Mouse (Mus musculus) lung, postnatal 25 days (tissue): ENCODE measurements around the gene Ppt2.
A peak's percentile ranks its signal among the peaks of the same experiment; 100 is the strongest.

Experiments
- DNase-seq: peaks from one replicate; pipeline ENCODE4 v3.0.0; 2022; ENCODE audit warnings: low spot score

The Ppt2 gene

GRCm38 (mm10) chr17:34586796-34587422, 41.4 kb downstream of the Ppt2 start:
- DNase-seq: peak; percentile 87

GRCm38 (mm10) chr17:34585877-34586771, 42.2 kb downstream of the Ppt2 start:
- DNase-seq: no peak

GRCm38 (mm10) chr17:34585121-34585520, 43.2 kb downstream of the Ppt2 start:
- no peak for DNase-seq

- DNase-seq: no peak
Measured at GRCm38 (mm10) chr17:34583819-34584218, 44.5 kb downstream of the Ppt2 start.

- no peak for DNase-seq
Measured at GRCm38 (mm10) chr17:34583397-34583796, 44.9 kb downstream of the Ppt2 start.

GRCm38 (mm10) chr17:34582528-34582927, 45.8 kb downstream of the Ppt2 start:
- no peak for DNase-seq

GRCm38 (mm10) chr17:34578070-34578469, 50.2 kb downstream of the Ppt2 start:
- no peak for DNase-seq

- no peak for DNase-seq
Measured at GRCm38 (mm10) chr17:34576577-34576976, 51.7 kb downstream of the Ppt2 start.

- DNase-seq: no peak
Measured at GRCm38 (mm10) chr17:34572361-34572760, 55.9 kb downstream of the Ppt2 start.

GRCm38 (mm10) chr17:34571875-34572274, 56.4 kb downstream of the Ppt2 start:
- no peak for DNase-seq

- DNase-seq: no peak
Measured at GRCm38 (mm10) chr17:34569919-34570318, 58.4 kb downstream of the Ppt2 start.

- no peak for DNase-seq
Measured at GRCm38 (mm10) chr17:34568421-34568820, 59.9 kb downstream of the Ppt2 start.

GRCm38 (mm10) chr17:34567311-34567710, 61.0 kb downstream of the Ppt2 start:
- no peak for DNase-seq
